Mouse (Mus musculus) olfactory bulb, adult 2 months (tissue): ENCODE measurements around the gene Inip. TPM values are rescaled to one million over a fixed set of nuclear protein-coding genes. Genes with fewer than 3 reads are reported as not detected.

ENCODE experiments used
- H3K27ac ChIP-seq: fragments of 200-500 bp; 2 replicates; pipeline ENCODE4 v1.5.1; 2012; ENCODE audit warnings: low read depth, low read length; ENCODE audit not compliant: insufficient read depth
- H3K4me1 ChIP-seq: fragments of 200-500 bp; 2 replicates; pipeline ENCODE4 v1.6.1; 2012; ENCODE audit warnings: low read length; ENCODE audit not compliant: control insufficient read depth, insufficient read depth
- H3K4me3 ChIP-seq: fragments of 200-500 bp; 2 replicates; pipeline ENCODE4 v1.5.1; 2012; ENCODE audit warnings: mild to moderate bottlenecking, low read depth, low read length, moderate library complexity; ENCODE audit not compliant: insufficient read depth
- CTCF ChIP-seq: fragments of 200-500 bp; IDR thresholded peaks from 2 replicates; pipeline ENCODE4 v1.5.1; 2012; ENCODE audit warnings: low read depth, mild to moderate bottlenecking, low read length, moderate library complexity; ENCODE audit not compliant: insufficient read depth
- POLR2A ChIP-seq: fragments of 200-500 bp; IDR thresholded peaks from 2 replicates; pipeline ENCODE4 v1.6.1; 2012; ENCODE audit warnings: mild to moderate bottlenecking, low read depth, low read length, moderate library complexity; ENCODE audit not compliant: insufficient read depth
- WGBS: fragments of 180-500 bp; shearing (Covaris S2); methylation state at CpG from one replicate; pipeline ENCODE4 v1.1.7; 2018; 5-methylcytosine and 5-hydroxymethylcytosine counted together
- polyA plus RNA-seq: library from polyadenylated mRNA; stranded (reverse); fragments of >200 nt; gene quantifications from 2 replicates; pipeline ENCODE4 v1.2.4, GENCODE M21; 2012; ENCODE audit warnings: low replicate concordance; ENCODE audit not compliant: missing spikeins, insufficient read depth, insufficient read length

Gene Inip
- polyA plus RNA-seq, 1 experiment = not detected

DNA sequence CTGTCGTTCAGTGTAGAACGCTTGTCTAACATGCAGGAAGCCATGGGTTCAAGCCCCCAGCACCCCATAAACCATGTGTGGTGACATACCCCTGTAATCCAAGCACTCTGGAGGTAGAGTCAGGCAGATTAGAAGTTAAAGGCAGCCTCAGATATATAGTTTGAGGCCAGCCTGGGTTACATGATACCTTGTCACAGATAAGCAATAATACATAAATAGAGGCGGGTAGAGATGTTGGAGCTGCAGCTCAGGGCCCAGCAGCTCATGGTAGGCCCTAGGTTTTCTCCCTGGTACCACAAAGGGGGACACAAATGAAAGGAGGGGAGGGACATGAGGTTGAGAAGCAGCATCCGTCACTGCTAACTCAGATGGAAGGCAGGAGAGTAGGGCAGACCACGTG lies 16.4 kb upstream of the Inip start:
- Histone ChIP-seq H3K27ac (peak overlapping the region; percentile 79), H3K4me1 (peaks cover 34% of the 10 kb centered on the region), H3K4me3 (no peak overlapping the region)
- WGBS = 85% methylated on average over 5 of the region's 5 CpGs
- no peak for TF ChIP-seq CTCF
- no peak for TF ChIP-seq POLR2A

DNA sequence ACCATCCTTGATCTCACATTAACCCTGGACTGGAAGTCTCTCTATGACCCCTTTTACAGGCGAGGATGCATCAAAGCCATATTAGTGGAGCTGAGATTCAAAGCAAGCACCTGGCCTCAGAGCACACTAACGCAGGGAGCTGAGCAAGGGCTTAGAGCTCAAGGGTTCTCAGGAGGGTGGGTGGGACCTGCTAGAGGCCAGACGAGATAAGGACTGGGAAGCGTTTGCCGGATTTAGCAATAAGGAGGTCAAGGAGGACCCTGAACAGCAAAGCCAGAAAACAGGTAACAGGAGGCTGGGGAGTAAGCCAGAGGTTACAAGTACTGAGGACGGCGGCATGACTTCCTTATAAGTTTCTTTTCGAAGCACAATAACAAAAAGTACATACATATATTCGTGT lies 15.1 kb upstream of the Inip start:
- H3K4me1 ChIP-seq = peaks cover 34% of the 10 kb centered on the region
- no peak overlapping the region for H3K27ac ChIP-seq
- no peak overlapping the region for H3K4me3 ChIP-seq
- TF ChIP-seq POLR2A (no peak), CTCF (no peak)
- WGBS = 88% methylated on average over 9 of the region's 9 CpGs

DNA sequence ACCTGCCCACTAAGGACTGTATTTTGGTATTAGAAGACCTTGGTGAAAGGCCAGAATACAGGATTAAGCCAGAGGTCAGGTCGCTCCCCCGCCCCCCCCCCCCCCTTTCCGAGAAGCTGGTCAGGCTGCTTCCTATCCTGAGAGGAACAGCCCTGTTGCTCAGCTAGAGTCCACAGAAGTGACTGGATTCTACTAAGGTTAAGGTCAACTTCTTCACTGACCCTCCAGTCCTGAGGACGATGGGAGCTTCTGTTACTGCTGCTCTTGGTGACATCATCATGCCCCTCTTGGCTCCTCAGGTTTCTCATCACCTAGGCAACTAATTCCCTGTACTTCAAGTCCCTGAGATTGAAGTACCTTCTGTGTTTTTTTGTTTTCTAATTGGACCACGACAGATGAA lies 14.6 kb upstream of the Inip start:
- Histone ChIP-seq H3K4me1 (peaks cover 34% of the 10 kb centered on the region), H3K4me3 (no peak overlapping the region), H3K27ac (no peak overlapping the region)
- TF ChIP-seq POLR2A (no peak), CTCF (no peak)
- 50% methylated on average over 5 of the region's 5 CpGs for WGBS

DNA sequence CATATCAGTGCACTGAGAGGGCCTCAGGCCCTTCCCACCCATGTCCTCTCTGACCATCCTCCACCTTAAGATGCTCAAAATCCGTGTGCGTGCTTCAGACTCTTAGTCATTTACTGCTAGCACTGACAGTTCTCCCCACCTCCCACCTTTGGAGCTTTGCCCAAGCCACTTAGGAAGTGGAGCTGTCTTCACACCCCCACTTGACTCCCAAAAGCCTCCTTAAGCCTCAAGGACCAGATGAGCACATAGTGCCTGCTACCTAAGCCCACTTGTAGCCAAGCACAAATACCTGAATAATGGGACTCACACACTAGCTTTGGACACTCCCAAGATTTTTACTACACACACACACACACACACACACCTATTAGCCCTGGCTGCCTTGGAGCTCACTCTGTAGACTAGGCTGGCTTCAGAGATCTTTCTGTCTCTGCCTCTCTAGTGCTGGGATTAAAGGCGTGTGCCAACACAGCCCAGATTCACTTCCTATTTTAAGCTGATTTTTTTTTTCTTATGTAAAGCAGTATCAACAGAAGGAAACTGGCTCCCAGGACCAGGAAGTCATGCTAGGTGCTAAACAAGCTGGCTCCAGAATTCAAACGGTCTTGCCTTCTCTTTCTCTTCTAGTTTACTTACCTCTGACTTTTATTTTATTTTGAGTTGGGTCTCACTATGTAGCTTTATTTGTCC lies 13.9 kb upstream of the Inip start:
- Histone ChIP-seq H3K4me1 (peaks cover 34% of the 10 kb centered on the region), H3K27ac (no peak overlapping the region), H3K4me3 (no peak overlapping the region)
- no peak for TF ChIP-seq CTCF
- no peak for TF ChIP-seq POLR2A
- 49% methylated on average over 4 of the region's 4 CpGs for whole genome bisulfite sequencing

DNA sequence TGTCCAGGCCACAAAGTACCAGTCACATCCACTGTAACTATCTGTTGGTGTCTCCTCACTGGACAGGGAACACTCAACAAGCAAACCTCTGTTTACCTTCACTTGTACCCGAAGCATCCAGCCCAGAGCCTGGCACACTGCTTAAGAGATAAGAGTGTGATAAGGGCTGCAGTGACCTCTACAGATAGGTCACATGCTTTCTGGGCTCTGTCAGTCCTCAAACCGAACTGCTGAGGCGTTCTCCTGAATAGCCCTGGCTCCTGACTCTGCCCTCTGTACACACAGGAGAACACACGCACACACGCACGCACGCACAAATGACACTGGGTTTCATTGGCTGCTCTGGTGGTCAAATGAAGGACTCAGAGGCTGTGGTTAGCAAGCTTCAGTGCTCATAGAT lies 12.7 kb upstream of the Inip start:
- no peak overlapping the region for H3K4me3 ChIP-seq
- peaks cover 26% of the 10 kb centered on the region for H3K4me1 ChIP-seq
- WGBS = 84% methylated on average over 7 of the region's 7 CpGs
- H3K27ac ChIP-seq = no peak overlapping the region
- TF ChIP-seq CTCF (no peak), POLR2A (no peak)

DNA sequence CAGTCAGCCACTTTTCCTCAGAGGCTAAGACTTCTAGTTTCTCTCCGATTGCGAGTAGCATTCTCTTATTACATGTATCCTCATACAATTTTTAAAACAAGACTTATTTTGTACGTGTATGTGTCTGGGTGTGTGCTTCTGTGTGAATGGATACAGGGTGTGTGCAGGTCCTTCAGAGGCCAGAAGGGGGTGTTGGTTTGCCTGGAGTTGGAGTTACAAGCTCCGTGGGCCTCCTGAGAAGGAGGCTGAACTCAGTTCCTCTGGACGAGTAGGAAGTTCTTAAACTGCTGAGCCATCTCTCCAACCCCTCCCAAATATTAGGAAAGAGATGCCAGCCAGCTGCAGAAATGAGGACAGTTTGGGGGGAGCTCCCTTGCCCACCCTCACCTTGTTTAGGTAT lies 7.0 kb upstream of the Inip start:
- TF ChIP-seq POLR2A (no peak), CTCF (no peak)
- Histone ChIP-seq H3K4me1 (peaks cover 3% of the 10 kb centered on the region), H3K4me3 (no peak overlapping the region), H3K27ac (no peak overlapping the region)
- WGBS = 75% methylated on average over 5 of the region's 5 CpGs

DNA sequence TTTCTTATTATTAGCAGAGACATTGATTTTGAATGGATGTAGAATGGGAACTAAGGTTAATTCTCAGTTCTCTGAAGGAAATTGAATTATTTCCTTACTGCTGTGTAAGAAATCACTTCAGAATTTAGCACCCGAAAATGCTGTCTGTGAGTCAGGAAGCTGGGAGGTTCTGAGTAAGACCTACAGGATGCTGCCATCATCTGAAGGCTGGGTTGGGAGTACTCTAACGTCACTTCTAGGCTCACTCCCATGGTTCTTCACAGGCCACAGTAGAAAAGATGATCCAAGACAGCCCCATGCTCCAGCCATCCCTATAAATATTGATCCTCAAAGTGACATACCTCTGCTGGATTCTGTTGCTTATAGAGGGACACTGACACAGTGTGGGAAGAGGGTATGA lies 6.1 kb upstream of the Inip start:
- peaks cover 3% of the 10 kb centered on the region for H3K4me1 ChIP-seq
- TF ChIP-seq CTCF (no peak), POLR2A (no peak)
- 39% methylated on average over 2 of the region's 2 CpGs for WGBS
- H3K4me3 ChIP-seq = no peak overlapping the region
- H3K27ac ChIP-seq = no peak overlapping the region

DNA sequence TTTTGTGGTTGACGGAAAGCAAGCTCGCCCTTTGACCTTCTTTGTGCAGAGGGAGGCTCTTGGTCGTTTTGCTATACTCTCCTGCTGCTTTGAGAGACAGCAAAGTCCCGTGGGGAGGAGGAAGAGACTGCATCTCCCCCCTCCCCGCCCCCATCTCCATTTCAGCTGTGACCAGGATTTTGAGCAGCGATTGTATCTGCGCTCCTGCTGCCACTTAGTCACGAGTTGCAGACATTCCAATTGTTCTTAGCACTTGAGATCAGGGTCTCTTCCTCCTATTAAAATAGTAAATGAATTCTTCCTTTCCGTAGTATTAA lies 5.4 kb upstream of the Inip start:
- WGBS = 10% methylated on average over 9 of the region's 9 CpGs
- peak overlapping the region; percentile 98 for H3K4me3 ChIP-seq
- peaks cover 3% of the 10 kb centered on the region for H3K4me1 ChIP-seq
- H3K27ac ChIP-seq = peak overlapping the region; percentile 78
- TF ChIP-seq CTCF (no peak), POLR2A (no peak)

DNA sequence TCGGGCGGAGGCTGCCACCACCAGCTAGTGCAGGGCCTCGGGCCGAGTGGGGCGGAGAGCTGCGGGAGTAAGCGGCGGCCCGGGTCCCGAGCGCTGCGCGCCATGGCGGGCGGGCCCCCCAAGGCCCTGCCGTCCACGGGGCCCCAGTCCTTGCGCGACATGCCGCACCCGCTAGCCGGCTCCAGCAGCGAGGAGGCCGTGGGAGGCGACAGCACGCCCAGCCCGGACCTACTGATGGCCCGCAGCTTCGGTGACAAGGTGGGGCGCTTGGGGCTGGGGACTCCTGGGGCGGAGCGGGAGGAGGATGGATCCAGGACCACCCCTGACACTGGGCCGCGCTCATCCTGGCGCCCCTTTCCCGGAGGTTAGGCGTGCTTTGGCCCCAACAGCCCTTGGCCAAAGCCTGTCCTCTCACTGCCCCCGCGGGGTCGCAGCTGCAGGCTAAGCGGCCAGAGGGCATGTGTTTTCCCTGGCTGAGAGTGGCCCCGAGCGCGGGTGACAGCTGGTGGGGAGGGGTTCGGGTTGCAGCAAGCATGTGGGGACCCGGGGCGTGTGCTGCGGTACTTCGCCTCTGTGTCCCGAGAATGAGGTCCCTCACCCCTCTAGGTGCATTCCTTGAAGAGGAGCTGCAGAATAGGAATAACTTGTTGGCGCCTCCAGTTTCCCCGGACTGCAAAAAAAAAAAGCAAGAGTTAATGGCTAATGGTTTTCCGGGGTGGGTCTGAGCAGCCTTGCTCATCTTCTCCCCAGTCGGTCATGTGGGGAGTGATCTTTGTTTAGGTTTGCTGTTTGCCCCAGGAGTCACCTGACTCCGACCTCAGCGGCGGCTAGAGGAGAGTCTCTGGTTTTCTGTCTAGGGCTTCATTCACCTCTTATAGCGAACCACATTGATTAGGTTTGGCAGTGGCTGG lies 4.8 kb upstream of the Inip start:
- Histone ChIP-seq H3K27ac (peak overlapping the region; percentile 78), H3K4me1 (peaks cover 3% of the 10 kb centered on the region), H3K4me3 (peak overlapping the region; percentile 98)
- WGBS = under 1% methylated on average over 58 of the region's 58 CpGs
- no peak for TF ChIP-seq CTCF
